Mouse (Mus musculus): ENCODE measurements around the gene Foxp1. TPM values are rescaled to one million over a fixed set of nuclear protein-coding genes. Genes with fewer than 3 reads are reported as not detected.

Gene Foxp1
- total and polyA plus RNA-seq, 3 experiments, result 16.1 to 42.0 TPM; not detected in 1

GRCm38 (mm10) chr6:99452638-99453185, 69.8 kb downstream of the Foxp1 start:
- Histone ChIP-seq H3K79me2 (ENCODE audit: control insufficient read depth, insufficient read depth, low read length, poor library complexity) (no peaks in the 10 kb centered on the region), H3K36me3 (ENCODE audit: control insufficient read depth in 1 of 2, insufficient read depth in 2 of 2, low read length in 2 of 2) (no peaks in the 10 kb centered on the region)

GRCm38 (mm10) chr6:99451479-99451878, 71.0 kb downstream of the Foxp1 start:
- H3K27ac ChIP-seq (ENCODE audit: control insufficient read depth, low read depth, low read length), result no peak overlapping the region
- H3K4me1 ChIP-seq (ENCODE audit: control insufficient read depth in 1 of 2, insufficient read depth in 2 of 2, low read length in 2 of 2), result no peaks in the 10 kb centered on the region
- H3K9me3 ChIP-seq (replicated peaks; ENCODE audit: insufficient read depth, low read length), result no peaks in the 10 kb centered on the region
- H3K36me3 ChIP-seq (ENCODE audit: control insufficient read depth in 1 of 2, insufficient read depth in 2 of 2, low read length in 2 of 2), result no peaks in the 10 kb centered on the region
- no peaks in the 10 kb centered on the region for H3K27me3 ChIP-seq (ENCODE audit: control insufficient read depth in 1 of 2, insufficient read depth in 2 of 2, low read length in 2 of 2)
- H3K4me3 ChIP-seq (ENCODE audit: control insufficient read depth in 1 of 2, insufficient read depth in 1 of 2, low read depth in 2 of 2, low read length in 2 of 2), result no peak overlapping the region
- no peak for DNase-seq (ENCODE audit: low read depth, low spot score)
- no peak overlapping the region for H3K9ac ChIP-seq (ENCODE audit: control insufficient read depth, low read depth, low read length, poor library complexity, severe bottlenecking)
- H3K79me2 ChIP-seq (ENCODE audit: control insufficient read depth, insufficient read depth, low read length, poor library complexity), result no peaks in the 10 kb centered on the region
- no peak for TF ChIP-seq GABPA (IDR thresholded peaks at IDR 0.05; ENCODE audit: low read depth, low read length)
- no peak for TF ChIP-seq ZKSCAN1 (IDR thresholded peaks at IDR 0.05; ENCODE audit: low read depth, low read length)
- no peak for TF ChIP-seq MYC (IDR thresholded peaks at IDR 0.05; ENCODE audit: low read depth, low read length)
- no peak for TF ChIP-seq ETS1 (IDR thresholded peaks at IDR 0.05; ENCODE audit: low read depth, low read length)
- TF ChIP-seq POLR2AphosphoS5 (IDR thresholded peaks at IDR 0.05; ENCODE audit: borderline replicate concordance, low read depth, low read length), result no peak
- TF ChIP-seq MAX (IDR thresholded peaks at IDR 0.05; ENCODE audit: low read length), result no peak
- no peak for TF ChIP-seq ZNF384 (IDR thresholded peaks at IDR 0.05; ENCODE audit: low read depth, low read length)
- no peak for TF ChIP-seq MEF2A (IDR thresholded peaks at IDR 0.05; ENCODE audit: extremely low read depth, insufficient replicate concordance, low read depth, low read length, poor library complexity, severe bottlenecking)
- TF ChIP-seq BHLHE40 (IDR thresholded peaks at IDR 0.05; ENCODE audit: borderline replicate concordance, low read depth, low read length), result no peak
- TF ChIP-seq CHD1 (IDR thresholded peaks at IDR 0.05; ENCODE audit: low read depth, low read length), result no peak
- TF ChIP-seq RCOR1 (IDR thresholded peaks at IDR 0.05; ENCODE audit: low read depth, low read length), result no peak
- TF ChIP-seq UBTF (IDR thresholded peaks at IDR 0.05; ENCODE audit: borderline replicate concordance, insufficient read depth, low read depth, low read length), result no peak
- no peak for TF ChIP-seq CHD2 (IDR thresholded peaks at IDR 0.05; ENCODE audit: low read length)
- TF ChIP-seq CTCF (IDR thresholded peaks at IDR 0.05 in 2 of 3, conservative IDR thresholded peaks at IDR 0.05 in 1 of 3; ENCODE audit: control insufficient read depth in 1 of 3, insufficient read depth in 1 of 3, low read depth in 2 of 3, low read length in 3 of 3, poor library complexity in 1 of 3, severe bottlenecking in 1 of 3), result no peak

More at GRCm38 (mm10) chr6:99452638-99453185, 69.8 kb downstream of the Foxp1 start:
- no peak overlapping the region for H3K27ac ChIP-seq (ENCODE audit: control insufficient read depth, low read depth, low read length)
- no peaks in the 10 kb centered on the region for H3K9me3 ChIP-seq (replicated peaks; ENCODE audit: insufficient read depth, low read length)
- peak; percentile 12 for DNase-seq (ENCODE audit: low read depth, low spot score)
- H3K4me3 ChIP-seq (ENCODE audit: control insufficient read depth in 1 of 2, insufficient read depth in 1 of 2, low read depth in 2 of 2, low read length in 2 of 2), result no peak overlapping the region
- no peak overlapping the region for H3K9ac ChIP-seq (ENCODE audit: control insufficient read depth, low read depth, low read length, poor library complexity, severe bottlenecking)
- no peak for TF ChIP-seq POLR2AphosphoS2 (IDR thresholded peaks at IDR 0.05; ENCODE audit: low read length)
- peak in 2 of 3 experiments; percentile 30 to 42; a peak in 3 of 6 replicates for TF ChIP-seq CTCF (IDR thresholded peaks at IDR 0.05 in 2 of 3, conservative IDR thresholded peaks at IDR 0.05 in 1 of 3; ENCODE audit: control insufficient read depth in 1 of 3, insufficient read depth in 1 of 3, low read depth in 2 of 3, low read length in 3 of 3, poor library complexity in 1 of 3, severe bottlenecking in 1 of 3)
- peak; percentile 48 for TF ChIP-seq SMC3 (IDR thresholded peaks at IDR 0.05; ENCODE audit: low read depth, low read length)
- TF ChIP-seq ZC3H11A (IDR thresholded peaks at IDR 0.05; ENCODE audit: low read depth, low read length), result peak; percentile 31; the same call in 1 of the 2 replicates
- peak; percentile 53 for TF ChIP-seq RAD21 (IDR thresholded peaks at IDR 0.05; ENCODE audit: low read depth, low read length)
- H3K27me3 ChIP-seq (ENCODE audit: control insufficient read depth in 1 of 2, insufficient read depth in 2 of 2, low read length in 2 of 2), result no peaks in the 10 kb centered on the region
- no peaks in the 10 kb centered on the region for H3K4me1 ChIP-seq (ENCODE audit: control insufficient read depth in 1 of 2, insufficient read depth in 2 of 2, low read length in 2 of 2)

Measured in MEL (cell line).